Mouse (Mus musculus) kidney, embryonic 14.5 days (tissue): Measurements from ENCODE around the gene Efna5. TPM values are rescaled to one million over a fixed set of nuclear protein-coding genes. Genes with fewer than 3 reads are reported as not detected.

Source experiments
- ATAC-seq: fragments of 200-750 bp; cut with Nextera tagmentation; 2 replicates; pipeline ENCODE4 v1.8.0; 2017; ENCODE audit warnings: moderate number of reproducible peaks, mild to moderate bottlenecking, moderate TSS enrichment, moderate library complexity; ENCODE audit not compliant: low FRiP score, low TSS enrichment
- H3K27ac ChIP-seq: fragments of 300-500 bp; sonication (generic); 2 replicates; pipeline ENCODE4 v1.5.1; 2014; ENCODE audit warnings: low read depth, mild to moderate bottlenecking, low read length, moderate library complexity, mixed read lengths
- H3K27me3 ChIP-seq: fragments of 300-500 bp; sonication (generic); 2 replicates; pipeline ENCODE4 v1.6.1; 2014; ENCODE audit warnings: mild to moderate bottlenecking, low read length; ENCODE audit not compliant: control insufficient read depth, insufficient read depth
- H3K36me3 ChIP-seq: fragments of 300-500 bp; sonication (generic); 2 replicates; pipeline ENCODE4 v1.6.1; 2014; ENCODE audit warnings: low read length, mixed read lengths; ENCODE audit not compliant: control insufficient read depth, insufficient read depth
- H3K4me1 ChIP-seq: fragments of 300-500 bp; sonication (generic); 2 replicates; pipeline ENCODE4 v1.6.1; 2014; ENCODE audit warnings: low read length, mixed read lengths; ENCODE audit not compliant: control insufficient read depth, insufficient read depth
- H3K4me2 ChIP-seq: fragments of 300-500 bp; sonication (generic); replicated peaks from 2 replicates; pipeline ENCODE4 v1.6.1; 2014; ENCODE audit warnings: low read depth, mild to moderate bottlenecking, low read length
- H3K4me3 ChIP-seq: fragments of 300-500 bp; sonication (generic); 2 replicates; pipeline ENCODE4 v1.5.1; 2014; ENCODE audit warnings: mild to moderate bottlenecking, low read length
- H3K9ac ChIP-seq: fragments of 300-500 bp; sonication (generic); 2 replicates; pipeline ENCODE4 v1.6.1; 2014; ENCODE audit warnings: low read depth, mild to moderate bottlenecking, low read length, moderate library complexity
- H3K9me3 ChIP-seq: fragments of 300-500 bp; sonication (generic); 2 replicates; pipeline ENCODE4 v1.6.1; 2016; ENCODE audit warnings: low read length; ENCODE audit not compliant: control insufficient read depth
- WGBS: fragments of 180-500 bp; shearing (Covaris S2); extraction: QIAGEN DNeasy Blood & Tissue Kit; methylation state at CpG from one replicate; pipeline ENCODE4 v1.1.7; 2014; 5-methylcytosine and 5-hydroxymethylcytosine counted together
- polyA plus RNA-seq: library from polyadenylated mRNA; unstranded; fragments of >200 nt; fragmentation: Nextera tagmentation; extraction: Ambion mirVana; gene quantifications from 2 replicates; pipeline ENCODE4 v1.2.1, GENCODE M21; 2014

Efna5 gene
- polyA plus RNA-seq, 1 experiment from 2014 or later = 36.4 TPM

GRCm38 (mm10) chr17:62691201-62691715, 189.9 kb downstream of the Efna5 start:
- H3K4me3 ChIP-seq = no peak overlapping the region
- ATAC-seq = no peak
- no peak overlapping the region for H3K4me2 ChIP-seq
- no peak overlapping the region for H3K27ac ChIP-seq
- H3K9me3 ChIP-seq = no peaks in the 10 kb centered on the region
- H3K4me1 ChIP-seq = peaks cover 4% of the 10 kb centered on the region; the same call in 1 of the 2 replicates
- no peaks in the 10 kb centered on the region for H3K36me3 ChIP-seq
- WGBS = 87% methylated on average over 4 of the region's 4 CpGs
- H3K9ac ChIP-seq = no peak overlapping the region
- H3K27me3 ChIP-seq = no peaks in the 10 kb centered on the region

GRCm38 (mm10) chr17:62690256-62690655, 190.9 kb downstream of the Efna5 start:
- no peak overlapping the region for H3K4me3 ChIP-seq
- no peak overlapping the region for H3K4me2 ChIP-seq
- no peak overlapping the region for H3K27ac ChIP-seq
- WGBS = 63% methylated on average over 8 of the region's 8 CpGs
- no peaks in the 10 kb centered on the region for H3K9me3 ChIP-seq
- no peaks in the 10 kb centered on the region for H3K36me3 ChIP-seq
- no peak overlapping the region for H3K9ac ChIP-seq
- peaks cover 4% of the 10 kb centered on the region; the same call in 1 of the 2 replicates for H3K4me1 ChIP-seq
- peak; percentile 53; the same call in 1 of the 2 replicates for ATAC-seq
- H3K27me3 ChIP-seq = no peaks in the 10 kb centered on the region

GRCm38 (mm10) chr17:62689646-62690045, 191.5 kb downstream of the Efna5 start:
- no peaks in the 10 kb centered on the region for H3K27me3 ChIP-seq
- H3K9me3 ChIP-seq = no peaks in the 10 kb centered on the region
- no peaks in the 10 kb centered on the region; the same call in 1 of the 2 replicates for H3K4me1 ChIP-seq
- no peak overlapping the region for H3K4me3 ChIP-seq
- H3K9ac ChIP-seq = no peak overlapping the region
- H3K36me3 ChIP-seq = no peaks in the 10 kb centered on the region
- WGBS = 78% methylated on average over 4 of the region's 4 CpGs
- H3K4me2 ChIP-seq = no peak overlapping the region
- no peak overlapping the region for H3K27ac ChIP-seq
- no peak for ATAC-seq

- 27% methylated on average over 6 of the region's 6 CpGs for WGBS
- Histone ChIP-seq H3K27ac (no peak overlapping the region), H3K4me3 (no peak overlapping the region), H3K9me3 (no peaks in the 10 kb centered on the region), H3K4me1 (no peaks in the 10 kb centered on the region; the same call in 1 of the 2 replicates), H3K36me3 (no peaks in the 10 kb centered on the region), H3K27me3 (no peaks in the 10 kb centered on the region), H3K9ac (no peak overlapping the region), H3K4me2 (no peak overlapping the region)
- no peak for ATAC-seq
Observed at GRCm38 (mm10) chr17:62687369-62687768, 193.7 kb downstream of the Efna5 start.

GRCm38 (mm10) chr17:62685181-62685580, 195.9 kb downstream of the Efna5 start:
- no peaks in the 10 kb centered on the region for H3K36me3 ChIP-seq
- 81% methylated on average over 6 of the region's 6 CpGs for WGBS
- ATAC-seq = no peak
- H3K4me1 ChIP-seq = peaks cover 2% of the 10 kb centered on the region; the same call in 1 of the 2 replicates
- H3K4me2 ChIP-seq = no peak overlapping the region
- no peak overlapping the region for H3K9ac ChIP-seq
- H3K4me3 ChIP-seq = no peak overlapping the region
- H3K27ac ChIP-seq = 0 out of 2 replicates have a peak overlapping the region, but pooled peaks have one; percentile 10
- H3K27me3 ChIP-seq = no peaks in the 10 kb centered on the region
- no peaks in the 10 kb centered on the region for H3K9me3 ChIP-seq

GRCm38 (mm10) chr17:62683142-62683541, 198.0 kb downstream of the Efna5 start:
- Histone ChIP-seq H3K4me1 (peaks cover 2% of the 10 kb centered on the region; the same call in 1 of the 2 replicates), H3K27ac (no peak overlapping the region), H3K9ac (no peak overlapping the region), H3K27me3 (no peaks in the 10 kb centered on the region), H3K4me3 (no peak overlapping the region), H3K4me2 (no peak overlapping the region), H3K9me3 (no peaks in the 10 kb centered on the region), H3K36me3 (no peaks in the 10 kb centered on the region)
- 88% methylated on average over 5 of the region's 5 CpGs for WGBS
- ATAC-seq = no peak

GRCm38 (mm10) chr17:62681726-62682125, 199.4 kb downstream of the Efna5 start:
- Histone ChIP-seq H3K27ac (no peak overlapping the region), H3K27me3 (no peaks in the 10 kb centered on the region)

GRCm38 (mm10) chr17:62680737-62681136, 200.4 kb downstream of the Efna5 start:
- Histone ChIP-seq H3K4me3 (no peak overlapping the region), H3K4me1 (0 out of 2 replicates have a peak, but pooled peaks cover 2% of the 10 kb centered on the region), H3K36me3 (no peaks in the 10 kb centered on the region), H3K9ac (no peak overlapping the region), H3K4me2 (no peak overlapping the region), H3K9me3 (no peaks in the 10 kb centered on the region), H3K27me3 (no peaks in the 10 kb centered on the region), H3K27ac (no peak overlapping the region)
- 86% methylated on average over 1 of the region's 1 CpGs for WGBS
- no peak for ATAC-seq

More at GRCm38 (mm10) chr17:62681726-62682125, 199.4 kb downstream of the Efna5 start:
- WGBS = 74% methylated on average over 1 of the region's 1 CpGs
- Histone ChIP-seq H3K9me3 (no peaks in the 10 kb centered on the region), H3K4me3 (no peak overlapping the region), H3K9ac (no peak overlapping the region), H3K36me3 (no peaks in the 10 kb centered on the region), H3K4me2 (no peak overlapping the region), H3K4me1 (0 out of 2 replicates have a peak, but pooled peaks cover 2% of the 10 kb centered on the region)
- no peak for ATAC-seq

- Histone ChIP-seq H3K27ac (no peak overlapping the region), H3K4me1 (peaks cover 2% of the 10 kb centered on the region; the same call in 1 of the 2 replicates), H3K27me3 (no peaks in the 10 kb centered on the region), H3K4me3 (no peak overlapping the region), H3K4me2 (no peak overlapping the region), H3K9me3 (no peaks in the 10 kb centered on the region), H3K36me3 (no peaks in the 10 kb centered on the region), H3K9ac (no peak overlapping the region)
- ATAC-seq = no peak
- 75% methylated on average over 6 of the region's 6 CpGs for WGBS
Observed at GRCm38 (mm10) chr17:62676832-62677231, 204.3 kb downstream of the Efna5 start.
